Mouse (Mus musculus) MEL (cell line): ENCODE results near the gene Gm11985. TPM values are rescaled to one million over a fixed set of nuclear protein-coding genes. Genes with fewer than 3 reads are reported as not detected.
"Not testable (repeated sequence)": the region's sequence is repeated elsewhere in the genome, so short reads cannot be mapped to it uniquely, and the experiment has no call there.

Experiments
- DNase-seq: peaks from one replicate; pipeline ENCODE4 v3.0.0; 2011; ENCODE audit warnings: low read depth, low spot score
- H3K27ac ChIP-seq: 2 replicates; pipeline ENCODE4 v1.5.1; 2012; ENCODE audit warnings: low read depth, mild to moderate bottlenecking, control low read depth, low read length, moderate library complexity; ENCODE audit not compliant: control insufficient read depth
- H3K27me3 ChIP-seq, 2 experiments: fragments of 150-350 bp in 1 of 2; sonication (generic) in 1 of 2; 2 replicates each; pipeline ENCODE4 v1.6.1; 2012; ENCODE audit warnings: low read length in 2 of 2, mild to moderate bottlenecking in 2 of 2, improper control_type of control experiment in 1 of 2, moderate library complexity in 1 of 2; ENCODE audit not compliant: insufficient read depth in 2 of 2, control insufficient read depth in 1 of 2
- H3K36me3 ChIP-seq, 2 experiments: 2 replicates each; pipeline ENCODE4 v1.6.1; 2012 to 2014; ENCODE audit warnings: low read length in 2 of 2, improper control_type of control experiment in 1 of 2, inconsistent platforms in 1 of 2, mild to moderate bottlenecking in 1 of 2; ENCODE audit not compliant: insufficient read depth in 2 of 2, control insufficient read depth in 1 of 2
- H3K4me1 ChIP-seq, 2 experiments: fragments of 150-350 bp in 1 of 2; sonication (generic) in 1 of 2; 2 replicates each; pipeline ENCODE4 v1.6.1; 2012; ENCODE audit warnings: low read length in 2 of 2, improper control_type of control experiment in 1 of 2, mild to moderate bottlenecking in 1 of 2; ENCODE audit not compliant: insufficient read depth in 2 of 2, control insufficient read depth in 1 of 2
- H3K4me3 ChIP-seq, 2 experiments: fragments of 150-350 bp in 1 of 2; sonication (generic) in 1 of 2; 2 replicates each; pipeline ENCODE4 v1.5.1; 2012; ENCODE audit warnings: low read depth in 2 of 2, low read length in 2 of 2, mild to moderate bottlenecking in 2 of 2, moderate library complexity in 2 of 2, control low read depth in 1 of 2, improper control_type of control experiment in 1 of 2; ENCODE audit not compliant: control insufficient read depth in 1 of 2, insufficient read depth in 1 of 2
- H3K79me2 ChIP-seq: 2 replicates; pipeline ENCODE4 v1.6.1; 2012; ENCODE audit warnings: mild to moderate bottlenecking, low read length, moderate library complexity; ENCODE audit not compliant: control insufficient read depth, poor library complexity, insufficient read depth
- H3K9ac ChIP-seq: 2 replicates; pipeline ENCODE4 v1.6.1; 2012; ENCODE audit warnings: low read depth, mild to moderate bottlenecking, control low read depth, low read length, moderate library complexity; ENCODE audit not compliant: control insufficient read depth, poor library complexity, severe bottlenecking
- H3K9me3 ChIP-seq: fragments of 150-350 bp; sonication (generic); replicated peaks from 2 replicates; pipeline ENCODE4 v1.6.1; 2012; ENCODE audit warnings: mild to moderate bottlenecking, low read length, improper control_type of control experiment, moderate library complexity; ENCODE audit not compliant: insufficient read depth
- CHD1 ChIP-seq: IDR thresholded peaks from 2 replicates; pipeline ENCODE4 v1.6.1; 2012; ENCODE audit warnings: low read depth, mild to moderate bottlenecking, inconsistent platforms, low read length, improper control_type of control experiment
- CHD2 ChIP-seq: IDR thresholded peaks from 2 replicates; pipeline ENCODE4 v1.6.1; 2011; ENCODE audit warnings: low read length, improper control_type of control experiment
- CTCF ChIP-seq, 3 experiments: IDR thresholded peaks in 2 of 3; conservative IDR thresholded peaks in 1 of 3; 2 replicates each; pipeline ENCODE4 v1.5.1; 2011 to 2012; ENCODE audit warnings: low read length in 3 of 3, low read depth in 2 of 3, mild to moderate bottlenecking in 2 of 3, improper control_type of control experiment in 1 of 3, inconsistent platforms in 1 of 3, mixed read lengths in 1 of 3, moderate library complexity in 1 of 3; ENCODE audit not compliant: control insufficient read depth in 1 of 3, insufficient read depth in 1 of 3, poor library complexity in 1 of 3, severe bottlenecking in 1 of 3
- GABPA ChIP-seq: IDR thresholded peaks from 2 replicates; pipeline ENCODE4 v1.6.1; 2012; ENCODE audit warnings: low read depth, mild to moderate bottlenecking, inconsistent platforms, low read length, improper control_type of control experiment, moderate library complexity
- HCFC1 ChIP-seq: IDR thresholded peaks from 2 replicates; pipeline ENCODE4 v1.6.1; 2012; ENCODE audit warnings: low read depth, mild to moderate bottlenecking, inconsistent platforms, low read length, improper control_type of control experiment, moderate library complexity
- JUND ChIP-seq: IDR thresholded peaks from 2 replicates; pipeline ENCODE4 v1.6.1; 2011; ENCODE audit warnings: low read depth, mild to moderate bottlenecking, improper control_type of control experiment, low read length
- KAT2A ChIP-seq: conservative IDR thresholded peaks from 2 replicates; pipeline ENCODE4 v1.6.1; 2012; ENCODE audit warnings: low read depth, low read length, improper control_type of control experiment, inconsistent platforms
- MAFK ChIP-seq: IDR thresholded peaks from 2 replicates; pipeline ENCODE4 v1.6.1; 2011; ENCODE audit warnings: low read depth, mild to moderate bottlenecking, low read length, improper control_type of control experiment, borderline replicate concordance
- MAX ChIP-seq: IDR thresholded peaks from 2 replicates; pipeline ENCODE4 v1.6.1; 2011; ENCODE audit warnings: low read length, improper control_type of control experiment
- MXI1 ChIP-seq: IDR thresholded peaks from 2 replicates; pipeline ENCODE4 v1.6.1; 2011; ENCODE audit warnings: mild to moderate bottlenecking, low read depth, low read length, improper control_type of control experiment
- NELFE ChIP-seq: IDR thresholded peaks from 2 replicates; pipeline ENCODE4 v1.6.1; 2011; ENCODE audit warnings: low read depth, low read length, improper control_type of control experiment
- POLR2AphosphoS2 ChIP-seq: IDR thresholded peaks from 2 replicates; pipeline ENCODE4 v1.6.1; 2011; ENCODE audit warnings: low read length, improper control_type of control experiment
- RAD21 ChIP-seq: IDR thresholded peaks from 2 replicates; pipeline ENCODE4 v1.6.1; 2011; ENCODE audit warnings: mild to moderate bottlenecking, low read depth, low read length, improper control_type of control experiment
- RCOR1 ChIP-seq: IDR thresholded peaks from 2 replicates; pipeline ENCODE4 v1.6.1; 2012; ENCODE audit warnings: low read depth, mild to moderate bottlenecking, inconsistent platforms, low read length, improper control_type of control experiment
- SIN3A ChIP-seq: IDR thresholded peaks from 2 replicates; pipeline ENCODE4 v1.6.1; 2012; ENCODE audit warnings: low read length, improper control_type of control experiment, inconsistent platforms
- UBTF ChIP-seq: IDR thresholded peaks from 2 replicates; pipeline ENCODE4 v1.6.1; 2012; ENCODE audit warnings: low read depth, mild to moderate bottlenecking, inconsistent platforms, low read length, improper control_type of control experiment, moderate library complexity, borderline replicate concordance; ENCODE audit not compliant: insufficient read depth
- USF1 ChIP-seq: IDR thresholded peaks from 2 replicates; pipeline ENCODE4 v1.6.1; 2014; ENCODE audit warnings: low read depth, mild to moderate bottlenecking, inconsistent platforms, low read length, improper control_type of control experiment, moderate library complexity
- USF2 ChIP-seq, 2 experiments: IDR thresholded peaks; 2 replicates each; pipeline ENCODE4 v1.6.1; 2011 to 2012; ENCODE audit warnings: improper control_type of control experiment in 2 of 2, low read length in 2 of 2, borderline replicate concordance in 1 of 2, inconsistent platforms in 1 of 2, low read depth in 1 of 2, mild to moderate bottlenecking in 1 of 2; ENCODE audit not compliant: insufficient read depth in 1 of 2
- ZNF384 ChIP-seq: IDR thresholded peaks from 2 replicates; pipeline ENCODE4 v1.6.1; 2012; ENCODE audit warnings: low read depth, mild to moderate bottlenecking, inconsistent platforms, low read length, improper control_type of control experiment
- polyA plus RNA-seq, 2 experiments: library from polyadenylated mRNA; stranded (reverse) in 1 of 2; unstranded in 1 of 2; fragments of >175 nt in 1 of 2; fragments of >200 nt in 1 of 2; gene quantifications; 2 replicates each; pipeline versions ENCODE4 v1.2.1 to v1.2.4; 2012; ENCODE audit warnings: low replicate concordance in 2 of 2, low read depth in 1 of 2; ENCODE audit not compliant: insufficient read length in 2 of 2, insufficient read depth in 1 of 2, missing spikeins in 1 of 2
- total RNA-seq: library from RNA; depleted of rRNA; stranded (reverse); fragments of 300-350 nt; gene quantifications from 2 replicates; pipeline ENCODE4 v1.2.3, GENCODE M21; 2012

Gm11985 gene
- total and polyA plus RNA-seq, 3 experiments, result not detected

- Histone ChIP-seq H3K79me2 (no peaks in the 10 kb centered on the region), H3K4me3 (no peak overlapping the region), H3K36me3 (no peaks in the 10 kb centered on the region), H3K27me3 (no peaks in the 10 kb centered on the region), H3K9me3 (no peaks in the 10 kb centered on the region), H3K4me1 (no peaks in the 10 kb centered on the region), H3K9ac (no peak overlapping the region), H3K27ac (no peak overlapping the region)
- DNase-seq, result no peak
- TF ChIP-seq MAX (no peak), CTCF (IDR thresholded peaks at IDR 0.05 in 2 of 3, conservative IDR thresholded peaks at IDR 0.05 in 1 of 3; ENCODE audit: control insufficient read depth in 1 of 3, insufficient read depth in 1 of 3, low read depth in 2 of 3, low read length in 3 of 3, poor library complexity in 1 of 3, severe bottlenecking in 1 of 3) (no peak), CHD2 (no peak), MAFK (no peak), RAD21 (no peak), JUND (no peak), MXI1 (no peak)
Measured at GRCm38 (mm10) chr11:7226200-7226599, 37.8 kb upstream of the Gm11985 start.

- not testable (repeated sequence) for H3K27ac ChIP-seq, H3K4me1 ChIP-seq, H3K4me3 ChIP-seq, H3K36me3 ChIP-seq, H3K79me2 ChIP-seq, H3K27me3 ChIP-seq, H3K9me3 ChIP-seq, H3K9ac ChIP-seq
- TF ChIP-seq CTCF (IDR thresholded peaks at IDR 0.05 in 2 of 3, conservative IDR thresholded peaks at IDR 0.05 in 1 of 3; ENCODE audit: control insufficient read depth in 1 of 3, insufficient read depth in 1 of 3, low read depth in 2 of 3, low read length in 3 of 3, poor library complexity in 1 of 3, severe bottlenecking in 1 of 3), result peak in 2 of 3 experiments; percentile 15 to 27; a peak in 4 of 6 replicates
- DNase-seq, result peak; percentile 5
Measured at GRCm38 (mm10) chr11:7221826-7222225, 33.5 kb upstream of the Gm11985 start.

- Histone ChIP-seq H3K36me3 (no peaks in the 10 kb centered on the region), H3K9me3 (no peaks in the 10 kb centered on the region), H3K27me3 (no peaks in the 10 kb centered on the region), H3K4me3 (no peak overlapping the region), H3K27ac (no peak overlapping the region), H3K9ac (no peak overlapping the region), H3K4me1 (no peaks in the 10 kb centered on the region), H3K79me2 (no peaks in the 10 kb centered on the region)
- DNase-seq, result peak; percentile 7
- no peak for TF ChIP-seq KAT2A
- no peak for TF ChIP-seq MAFK
- no peak for TF ChIP-seq USF1
- no peak for TF ChIP-seq SIN3A
- TF ChIP-seq POLR2AphosphoS2, result no peak
- no peak for TF ChIP-seq MXI1
- no peak for TF ChIP-seq RCOR1
- TF ChIP-seq MAX, result no peak
- no peak for TF ChIP-seq HCFC1
- TF ChIP-seq NELFE, result no peak
- TF ChIP-seq CTCF (IDR thresholded peaks at IDR 0.05 in 2 of 3, conservative IDR thresholded peaks at IDR 0.05 in 1 of 3; ENCODE audit: control insufficient read depth in 1 of 3, insufficient read depth in 1 of 3, low read depth in 2 of 3, low read length in 3 of 3, poor library complexity in 1 of 3, severe bottlenecking in 1 of 3), result peak; percentile 17 to 73 (median 33); a peak in 5 of 6 replicates
- no peak for TF ChIP-seq CHD1
- no peak for TF ChIP-seq ZNF384
- no peak for TF ChIP-seq GABPA
- no peak for TF ChIP-seq USF2 (IDR thresholded peaks at IDR 0.05; ENCODE audit: borderline replicate concordance in 1 of 2, insufficient read depth in 1 of 2, low read depth in 1 of 2, low read length in 2 of 2)
- no peak for TF ChIP-seq UBTF
- peak; percentile 23 for TF ChIP-seq RAD21
Measured at GRCm38 (mm10) chr11:7215703-7216102, 27.3 kb upstream of the Gm11985 start.
